Mouse (Mus musculus): ENCODE measurements around the gene Hist1h1b. TPM values are rescaled to one million over a fixed set of nuclear protein-coding genes. Genes with fewer than 3 reads are reported as not detected.

The Hist1h1b gene
- total RNA-seq, 2 experiments from 2014 or later = 8.2 to 10.1 TPM

DNA sequence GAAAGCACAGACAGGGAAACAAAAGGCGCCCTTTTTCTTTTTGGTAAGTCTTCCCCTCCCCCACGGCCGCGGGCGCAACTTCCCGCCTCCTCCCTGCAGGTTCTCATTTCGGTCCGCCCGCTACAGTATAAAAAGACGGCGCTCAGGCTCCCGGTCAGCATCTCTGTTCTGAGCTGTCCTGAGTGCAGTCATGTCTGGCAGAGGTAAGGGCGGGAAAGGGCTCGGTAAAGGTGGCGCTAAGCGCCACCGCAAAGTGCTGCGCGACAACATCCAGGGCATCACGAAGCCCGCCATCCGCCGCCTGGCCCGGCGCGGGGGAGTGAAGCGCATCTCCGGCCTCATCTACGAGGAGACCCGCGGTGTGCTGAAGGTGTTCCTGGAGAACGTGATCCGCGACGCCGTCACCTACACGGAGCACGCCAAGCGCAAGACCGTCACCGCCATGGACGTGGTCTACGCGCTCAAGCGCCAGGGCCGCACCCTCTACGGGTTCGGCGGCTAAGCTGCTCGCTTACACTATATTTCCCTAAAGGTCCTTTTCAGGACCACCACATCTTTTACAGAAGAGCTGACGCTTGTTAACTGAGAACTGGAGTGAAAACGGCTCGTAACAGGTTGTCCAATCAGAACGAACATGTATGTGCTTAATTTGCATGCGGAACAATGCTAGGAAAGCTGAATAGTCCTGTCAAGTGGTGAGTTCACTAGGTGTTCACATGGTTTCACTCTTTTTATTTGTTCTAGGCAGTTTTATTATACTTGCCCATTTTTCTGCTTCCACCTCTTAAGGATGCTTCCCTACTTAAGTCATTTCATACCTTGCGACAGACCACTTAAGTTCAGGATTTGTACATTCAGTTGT lies 45.3 kb downstream of the Hist1h1b start, which contains the start of gene Hist1h4j:
Hist1h4j (plus strand) TSS at position 159 of the 862 bp plus-strand sequence.
- intact Hi-C loops (cut with DNase I) = loop anchor here (1.0 kb wide), 1 partner anchor 16 kb away; no protein-coding TSS in a partner anchor
- peak; percentile 75 to 78 for DNase-seq (ENCODE audit: low spot score in 2 of 2)

DNA sequence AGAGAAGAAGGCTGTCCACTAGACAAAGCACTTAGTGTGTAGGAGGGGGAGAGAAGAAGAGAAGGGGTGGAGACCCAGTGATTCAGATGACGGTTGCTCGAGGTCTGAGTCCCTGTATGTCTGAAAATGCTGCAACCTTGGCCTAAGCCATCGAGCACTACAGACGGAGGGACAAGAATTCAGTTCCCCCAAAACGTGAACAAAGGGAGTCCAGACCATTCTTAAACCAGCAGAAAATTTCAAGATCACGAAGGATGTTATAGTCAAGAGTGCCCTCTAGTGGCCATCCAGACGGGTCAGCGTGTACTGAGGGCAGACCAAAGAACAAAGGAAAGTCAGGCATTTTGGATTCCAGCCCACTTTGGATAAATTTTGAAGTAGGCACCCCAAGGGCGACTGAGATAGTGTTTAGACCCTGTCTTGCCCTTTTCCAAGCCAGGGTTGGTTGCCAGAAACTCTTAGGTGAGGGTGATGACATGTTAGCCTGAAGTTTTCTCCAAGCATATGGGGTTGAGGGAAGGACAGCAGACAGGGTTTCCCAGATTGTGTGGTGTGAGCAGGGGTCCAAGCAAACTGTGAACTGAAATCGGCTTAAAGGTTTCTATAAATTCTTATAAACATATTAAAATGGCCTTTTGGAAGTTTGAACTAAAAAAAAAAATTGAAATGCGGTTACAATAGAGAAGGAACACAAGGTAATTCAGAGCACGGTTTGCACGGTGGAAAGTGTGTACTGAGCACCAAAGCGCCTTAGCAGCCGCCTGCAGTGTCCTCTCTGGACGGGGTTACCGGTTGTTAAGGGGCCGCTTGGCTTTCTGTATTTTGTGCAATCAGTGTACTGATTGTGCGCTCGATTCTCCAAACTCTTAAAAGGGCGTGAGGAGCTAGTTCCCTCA lies 46.2 kb downstream of the Hist1h1b start:
- peak; percentile 57 to 59 for DNase-seq (ENCODE audit: low spot score in 2 of 2)
- intact Hi-C loops (cut with DNase I) = loop anchor here (1.0 kb wide), 1 partner anchor 17 kb away; no protein-coding TSS in a partner anchor

DNA sequence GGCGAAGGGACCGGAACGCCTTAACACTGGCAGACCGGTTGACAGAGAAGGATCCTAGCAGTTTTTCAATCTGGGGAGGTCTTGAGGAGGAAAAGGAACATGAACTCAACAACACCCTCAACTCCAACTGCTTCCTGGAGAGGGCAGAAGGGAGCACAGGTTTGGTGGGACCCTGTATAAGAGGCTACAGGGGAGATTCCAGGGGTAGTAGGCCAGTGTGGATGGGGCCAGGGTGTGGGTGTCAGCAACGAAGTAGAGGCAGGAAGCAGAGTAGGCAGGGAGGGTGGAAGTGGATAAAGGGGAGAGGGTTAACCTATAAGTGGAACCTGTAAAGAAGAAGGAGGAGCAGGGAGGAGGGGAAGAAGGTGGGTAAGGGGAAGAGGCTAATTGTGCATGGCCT lies 47.0 kb downstream of the Hist1h1b start:
- intact Hi-C loops (cut with DNase I) = loop anchor here (2.0 kb wide), 1 partner anchor 19 kb away; no protein-coding TSS in a partner anchor
- no peak for DNase-seq (ENCODE audit: low spot score in 2 of 2)

Small RNA genes lying within 50 kb of the gene (microRNA-seq; reads per million reads assigned to microRNA genes)
- gene Gm19658 = not detected
- not detected for gene Gm44346
- not detected for gene Gm44454

Other genes starting within 250 kb of the Hist1h1b start
- gene Zkscan8, start 249.5 kb downstream of the Hist1h1b start, total RNA-seq (2021) = 10 to 100 TPM; 15.9 to 18.1 TPM
- gene Olfr1366, start 237.8 kb downstream of the Hist1h1b start, total RNA-seq (2021) = not detected
- not detected for gene Olfr1535, start 220.7 kb downstream of the Hist1h1b start, total RNA-seq (2021)
- gene Olfr1364, start 198.9 kb downstream of the Hist1h1b start, total RNA-seq (2021) = not detected
- not detected for gene Olfr1362, start 166.6 kb downstream of the Hist1h1b start, total RNA-seq (2021)
- gene Olfr11, start 138.1 kb downstream of the Hist1h1b start, total RNA-seq (2021) = not detected
- gene Olfr1361, start 117.2 kb downstream of the Hist1h1b start, total RNA-seq (2021) = not detected
- not detected for gene Olfr1360, start 103.2 kb downstream of the Hist1h1b start, total RNA-seq (2021)
- gene Olfr1359, start 82.5 kb downstream of the Hist1h1b start, total RNA-seq (2021) = not detected
- 10 to 100 TPM; 25.8 to 35.2 TPM for gene Hist1h2bl, start 64.5 kb downstream of the Hist1h1b start, total RNA-seq (2021)
- gene Hist1h2ai, start 64.2 kb downstream of the Hist1h1b start, total RNA-seq (2021) = 10 to 100 TPM; 26.5 to 66.3 TPM
- 10 to 100 TPM; 73.2 to 76.4 TPM for gene Hist1h3h, start 63.0 kb downstream of the Hist1h1b start, total RNA-seq (2021)
- 1 to 10 TPM; 4.0 to 5.5 TPM for gene Hist1h2bm, start 58.6 kb downstream of the Hist1h1b start, total RNA-seq (2021)
- 10 to 100 TPM; 16.7 to 20.3 TPM for gene Hist1h4j, start 45.6 kb downstream of the Hist1h1b start, total RNA-seq (2021)
- gene Hist1h4k, start 30.1 kb downstream of the Hist1h1b start, total RNA-seq (2021) = 100 to 1,000 TPM; 409 to 465 TPM
- gene Hist1h2ak, start 26.8 kb downstream of the Hist1h1b start, total RNA-seq (2021) = 10 to 100 TPM; 14.8 to 15.0 TPM
- 10 to 100 TPM in 1 of 2 experiments, 1 to 10 TPM in 1; 8.2 to 10.1 TPM for gene Hist1h2bn, start 26.5 kb downstream of the Hist1h1b start, total RNA-seq (2021)
- gene Hist1h3i, start 2.7 kb upstream of the Hist1h1b start, total RNA-seq (2021) = 10 to 100 TPM; 55.4 to 73.3 TPM
- gene Hist1h2an, start 6.6 kb upstream of the Hist1h1b start, total RNA-seq (2021) = not detected
- 1 to 10 TPM; 8.0 to 8.4 TPM for gene Hist1h2bp, start 6.8 kb upstream of the Hist1h1b start, total RNA-seq (2021)
- gene Hist1h2bq, start 29.6 kb upstream of the Hist1h1b start, total RNA-seq (2021) = 10 to 100 TPM; 36.0 to 39.3 TPM
- gene Hist1h2ao, start 29.8 kb upstream of the Hist1h1b start, total RNA-seq (2021) = 10 to 100 TPM; 12.4 to 22.5 TPM
- 100 to 1,000 TPM; 258 to 294 TPM for gene Hist1h4m, start 31.1 kb upstream of the Hist1h1b start, total RNA-seq (2021)
- 10 to 100 TPM; 21.3 to 23.4 TPM for gene Hist1h4n, start 51.6 kb upstream of the Hist1h1b start, total RNA-seq (2021)
- gene Hist1h2ap, start 52.9 kb upstream of the Hist1h1b start, total RNA-seq (2021) = 10 to 100 TPM; 20.2 to 20.7 TPM
- 10 to 100 TPM; 35.5 to 38.8 TPM for gene Hist1h2br, start 53.1 kb upstream of the Hist1h1b start, total RNA-seq (2021)
- 1 to 10 TPM; 3.7 to 4.2 TPM for gene Zfp184, start 164.5 kb upstream of the Hist1h1b start, total RNA-seq (2021)
- not detected for gene Pom121l2, start 200.6 kb upstream of the Hist1h1b start, total RNA-seq (2021)
- gene Prss16, start 229.1 kb upstream of the Hist1h1b start, total RNA-seq (2021) = 1 to 10 TPM in 1 of 2 experiments, under 1 TPM in 1; 0.34 to 1.1 TPM